Mouse (Mus musculus) cerebellum, adult 9-10 months (tissue): ENCODE results near the gene Slc35c2.
A peak's percentile ranks its signal among the peaks of the same experiment; 100 is the strongest.

Source experiments
- DNase-seq: peaks from one replicate; pipeline ENCODE4 v3.0.0; 2022

The Slc35c2 gene

GRCm38 (mm10) chr2:165311577-165311976 is 23.9 kb upstream of the Slc35c2 start:
- DNase-seq: peak; percentile 100

GRCm38 (mm10) chr2:165310818-165311425 is 23.3 kb upstream of the Slc35c2 start:
- DNase-seq: peak; percentile 68

- no peak for DNase-seq
Measured at GRCm38 (mm10) chr2:165307801-165308200, 20.1 kb upstream of the Slc35c2 start.

GRCm38 (mm10) chr2:165305438-165305837 is 17.8 kb upstream of the Slc35c2 start:
- no peak for DNase-seq

- no peak for DNase-seq
Measured at GRCm38 (mm10) chr2:165304819-165305218, 17.1 kb upstream of the Slc35c2 start.

GRCm38 (mm10) chr2:165303354-165304012 is 15.8 kb upstream of the Slc35c2 start:
- peak; percentile 75 for DNase-seq

- DNase-seq: no peak
Measured at GRCm38 (mm10) chr2:165301409-165301808, 13.7 kb upstream of the Slc35c2 start.

- no peak for DNase-seq
Measured at GRCm38 (mm10) chr2:165300885-165301284, 13.2 kb upstream of the Slc35c2 start.

- no peak for DNase-seq
Measured at GRCm38 (mm10) chr2:165300424-165300823, 12.8 kb upstream of the Slc35c2 start.

- no peak for DNase-seq
Measured at GRCm38 (mm10) chr2:165297429-165297828, 9.8 kb upstream of the Slc35c2 start.

- no peak for DNase-seq
Measured at GRCm38 (mm10) chr2:165296571-165296970, 8.9 kb upstream of the Slc35c2 start.

- peak; percentile 93 for DNase-seq
Measured at GRCm38 (mm10) chr2:165288315-165289031, 804 bp upstream of the Slc35c2 start.

- DNase-seq: peak; percentile 61
Measured at GRCm38 (mm10) chr2:165286361-165287201, 1.1 kb downstream of the Slc35c2 start.

GRCm38 (mm10) chr2:165285621-165286020 is 2.0 kb downstream of the Slc35c2 start:
- no peak for DNase-seq

GRCm38 (mm10) chr2:165285034-165285433 is 2.6 kb downstream of the Slc35c2 start:
- DNase-seq: no peak

- no peak for DNase-seq
Measured at GRCm38 (mm10) chr2:165284377-165284776, 3.3 kb downstream of the Slc35c2 start.

- no peak for DNase-seq
Measured at GRCm38 (mm10) chr2:165283644-165284043, 4.0 kb downstream of the Slc35c2 start.

- DNase-seq: peak; percentile 74
Measured at GRCm38 (mm10) chr2:165281779-165282311, 5.8 kb downstream of the Slc35c2 start.

- DNase-seq: no peak
Measured at GRCm38 (mm10) chr2:165279351-165279750, 8.3 kb downstream of the Slc35c2 start.

GRCm38 (mm10) chr2:165277188-165277740 is 10.4 kb downstream of the Slc35c2 start:
- DNase-seq: no peak

- peak; percentile 91 for DNase-seq
Measured at GRCm38 (mm10) chr2:165275824-165276223, 11.8 kb downstream of the Slc35c2 start.

- no peak for DNase-seq
Measured at GRCm38 (mm10) chr2:165275124-165275640, 12.5 kb downstream of the Slc35c2 start.
